Mouse (Mus musculus) hindbrain, embryonic 13.5 days (tissue): ENCODE results near the gene Slco3a1. TPM values are rescaled to one million over a fixed set of nuclear protein-coding genes. Genes with fewer than 3 reads are reported as not detected.

Experiments
- ATAC-seq: fragments of 200-750 bp; cut with Nextera tagmentation; 2 replicates; pipeline ENCODE4 v1.8.0; 2017; ENCODE audit warnings: moderate TSS enrichment; ENCODE audit not compliant: low FRiP score
- H3K27ac ChIP-seq: fragments of 300-500 bp; sonication (generic); 2 replicates; pipeline ENCODE4 v1.5.1; 2015; ENCODE audit warnings: inconsistent platforms, mild to moderate bottlenecking, moderate library complexity
- H3K27me3 ChIP-seq: fragments of 300-500 bp; sonication (generic); 2 replicates; pipeline ENCODE4 v1.6.1; 2015; ENCODE audit warnings: mild to moderate bottlenecking, inconsistent platforms
- H3K36me3 ChIP-seq: fragments of 300-500 bp; sonication (generic); 2 replicates; pipeline ENCODE4 v1.6.1; 2015; ENCODE audit warnings: mild to moderate bottlenecking, inconsistent platforms
- H3K4me1 ChIP-seq: fragments of 300-500 bp; sonication (generic); replicated peaks from 2 replicates; pipeline ENCODE4 v1.6.1; 2015; ENCODE audit warnings: inconsistent platforms
- H3K4me2 ChIP-seq: fragments of 300-500 bp; sonication (generic); 2 replicates; pipeline ENCODE4 v1.6.1; 2015; ENCODE audit warnings: inconsistent platforms, mild to moderate bottlenecking, moderate library complexity
- H3K4me3 ChIP-seq: fragments of 300-500 bp; sonication (generic); 2 replicates; pipeline ENCODE4 v1.5.1; 2015; ENCODE audit warnings: mild to moderate bottlenecking, inconsistent platforms
- H3K9ac ChIP-seq: fragments of 300-500 bp; sonication (generic); 2 replicates; pipeline ENCODE4 v1.6.1; 2015; ENCODE audit warnings: mild to moderate bottlenecking, inconsistent platforms
- H3K9me3 ChIP-seq: fragments of 300-500 bp; sonication (generic); 2 replicates; pipeline ENCODE4 v1.6.1; 2016; ENCODE audit warnings: inconsistent platforms
- WGBS: fragments of 180-500 bp; shearing (Covaris S2); methylation state at CpG from one replicate; pipeline ENCODE4 v1.1.7; 2015; 5-methylcytosine and 5-hydroxymethylcytosine counted together
- polyA plus RNA-seq: library from polyadenylated mRNA; unstranded; fragments of >200 nt; fragmentation: Nextera tagmentation; extraction: Ambion mirVana; gene quantifications from 2 replicates; pipeline ENCODE4 v1.2.1, GENCODE M21; 2015

Gene Slco3a1
- polyA plus RNA-seq, 1 experiment from 2014 or later, result 18.4 TPM

DNA sequence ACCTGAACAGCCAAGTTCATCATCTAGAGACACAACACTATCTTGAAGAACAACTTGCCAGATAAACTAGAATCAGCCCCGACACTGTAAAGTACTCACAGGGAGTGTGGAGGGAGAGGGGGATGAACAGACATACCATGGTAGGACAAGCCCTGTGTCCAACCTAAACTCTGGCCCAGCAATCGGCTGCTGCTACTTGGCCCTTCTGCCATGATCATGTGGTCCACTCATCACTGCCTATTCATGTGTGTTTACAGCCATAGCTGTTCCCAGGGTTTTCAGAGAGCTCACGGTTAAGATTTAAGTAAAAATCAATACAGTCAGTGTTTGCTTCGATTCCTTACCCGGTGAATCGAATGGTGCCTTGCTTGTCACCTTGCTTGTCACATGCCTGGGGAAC lies 7.9 kb downstream of the Slco3a1 start:
- Histone ChIP-seq H3K4me3 (no peak overlapping the region), H3K27me3 (peaks cover 1% of the 10 kb centered on the region), H3K4me2 (no peak overlapping the region), H3K27ac (no peak overlapping the region), H3K9ac (no peak overlapping the region), H3K4me1 (peaks cover 18% of the 10 kb centered on the region), H3K36me3 (no peaks in the 10 kb centered on the region), H3K9me3 (no peaks in the 10 kb centered on the region)
- ATAC-seq, result no peak
- 87% methylated on average over 6 of the region's 6 CpGs for WGBS

DNA sequence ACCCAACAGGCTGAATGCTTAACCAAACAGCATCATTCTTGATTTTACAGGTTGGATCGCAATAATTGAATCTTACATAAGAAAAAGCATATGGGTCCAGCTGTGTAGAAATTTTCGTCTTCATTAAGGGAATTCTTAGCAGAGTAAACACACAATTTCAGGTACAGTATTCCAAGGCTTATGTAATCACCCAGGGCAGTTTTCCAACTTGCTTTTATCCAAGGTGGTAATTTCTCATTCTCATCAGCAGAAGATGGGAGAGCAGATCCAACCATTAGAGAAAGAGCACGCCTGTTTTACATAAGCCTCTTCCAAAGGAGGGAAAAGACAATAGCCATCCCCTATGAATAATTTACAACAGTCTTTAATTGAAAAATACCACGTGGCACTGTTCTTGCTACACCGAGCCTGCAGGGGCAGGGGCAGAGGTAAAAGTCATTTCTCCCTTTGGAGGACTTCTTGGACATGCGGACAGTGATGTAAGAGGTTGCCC lies 9.0 kb downstream of the Slco3a1 start:
- Histone ChIP-seq H3K27me3 (no peaks in the 10 kb centered on the region), H3K4me1 (peaks cover 13% of the 10 kb centered on the region; the same call in 1 of the 2 replicates), H3K9me3 (no peaks in the 10 kb centered on the region), H3K4me3 (no peak overlapping the region), H3K9ac (no peak overlapping the region), H3K36me3 (no peaks in the 10 kb centered on the region), H3K4me2 (no peak overlapping the region), H3K27ac (no peak overlapping the region)
- WGBS, result 64% methylated on average over 6 of the region's 6 CpGs
- no peak for ATAC-seq

DNA sequence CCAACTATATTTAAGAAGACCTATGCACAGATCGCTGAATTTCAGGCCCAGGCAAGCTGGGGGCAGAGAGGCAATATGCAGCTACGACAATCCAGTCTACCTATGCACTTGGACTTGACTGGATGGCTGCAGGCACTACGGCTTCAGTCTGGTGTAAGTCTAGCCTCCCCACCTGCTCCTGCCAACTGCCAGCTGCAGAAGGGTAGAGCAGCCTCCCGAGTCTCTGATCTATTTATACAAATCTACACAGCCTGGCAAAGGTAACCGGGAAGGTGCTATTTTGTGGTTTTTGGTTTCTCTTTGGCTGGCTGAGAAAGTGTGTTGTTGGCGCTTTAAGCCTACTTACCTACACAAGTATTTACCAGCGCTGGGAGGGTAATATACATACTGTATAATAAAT lies 10.3 kb downstream of the Slco3a1 start:
- 84% methylated on average over 7 of the region's 7 CpGs for WGBS

DNA sequence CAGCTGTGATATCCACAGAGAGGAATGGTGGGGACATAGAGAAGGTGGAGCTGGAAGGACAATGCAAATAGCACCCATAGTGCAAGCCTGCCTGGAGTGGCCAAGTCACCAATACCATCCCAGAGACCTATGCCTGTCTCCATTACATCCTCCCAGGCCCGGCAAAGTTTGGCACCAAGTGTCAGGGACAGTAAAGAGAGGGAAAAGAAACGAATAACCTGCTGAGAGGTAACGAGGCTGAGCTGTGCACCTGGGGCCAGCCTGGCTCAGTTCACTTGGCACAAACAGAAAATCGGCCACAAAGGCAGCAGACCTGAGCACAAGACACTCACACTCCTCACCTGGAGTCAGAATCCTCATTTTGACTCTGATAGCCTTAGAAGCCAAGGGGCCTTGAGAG lies 12.6 kb downstream of the Slco3a1 start:
- no peaks in the 10 kb centered on the region for H3K27me3 ChIP-seq
- ATAC-seq, result no peak
- H3K27ac ChIP-seq, result no peak overlapping the region
- no peaks in the 10 kb centered on the region for H3K36me3 ChIP-seq
- H3K4me1 ChIP-seq, result 0 out of 2 replicates have a peak, but pooled peaks cover 4% of the 10 kb centered on the region
- H3K4me2 ChIP-seq, result no peak overlapping the region
- H3K9ac ChIP-seq, result no peak overlapping the region
- no peaks in the 10 kb centered on the region for H3K9me3 ChIP-seq
- no peak overlapping the region for H3K4me3 ChIP-seq
- WGBS, result 68% methylated on average over 4 of the region's 4 CpGs

More for the DNA sequence above, 10.3 kb downstream of the Slco3a1 start:
- H3K4me2 ChIP-seq, result no peak overlapping the region
- H3K27ac ChIP-seq, result no peak overlapping the region
- H3K4me3 ChIP-seq, result no peak overlapping the region
- no peak for ATAC-seq
- no peak overlapping the region for H3K9ac ChIP-seq
- H3K4me1 ChIP-seq, result 0 out of 2 replicates have a peak, but pooled peaks cover 4% of the 10 kb centered on the region
- H3K27me3 ChIP-seq, result no peaks in the 10 kb centered on the region
- no peaks in the 10 kb centered on the region for H3K36me3 ChIP-seq
- no peaks in the 10 kb centered on the region for H3K9me3 ChIP-seq

DNA sequence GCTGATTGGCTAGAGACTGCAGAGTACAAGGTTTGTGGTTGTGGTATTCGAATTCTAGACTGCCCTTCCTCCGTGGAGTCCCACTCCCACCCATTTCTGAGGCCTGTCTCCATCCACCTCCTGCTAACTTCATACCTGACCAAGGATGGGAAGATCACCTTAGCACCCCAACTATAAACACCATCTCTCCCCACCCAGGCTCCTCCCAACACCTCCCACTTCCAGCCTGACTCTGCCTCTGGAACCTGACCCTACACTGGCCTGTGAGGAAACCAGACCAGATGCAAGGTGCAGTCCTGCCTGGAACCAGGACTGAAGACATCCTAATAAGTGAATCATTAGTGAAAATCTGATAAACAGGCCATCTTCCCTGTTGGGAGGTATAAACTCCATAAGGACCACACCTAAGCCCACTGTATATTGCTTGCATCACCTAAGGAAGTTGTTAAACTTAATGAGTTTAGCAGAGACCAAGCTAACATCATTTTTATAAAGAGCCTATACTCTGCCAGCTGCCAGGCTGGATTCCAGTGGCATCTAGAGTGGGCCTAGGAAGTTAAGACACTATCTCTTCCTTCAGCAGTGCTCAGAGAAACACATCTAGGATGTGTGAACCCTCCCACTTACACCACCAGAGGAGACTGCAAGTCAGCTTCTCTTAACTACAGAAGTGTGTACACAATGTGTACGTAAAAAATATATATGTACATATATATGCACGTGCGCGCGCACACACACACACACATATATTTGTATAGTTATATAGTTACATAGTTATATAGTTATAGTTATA lies 13.5 kb downstream of the Slco3a1 start:
- no peak overlapping the region for H3K9ac ChIP-seq
- H3K4me2 ChIP-seq, result no peak overlapping the region
- H3K27ac ChIP-seq, result no peak overlapping the region
- no peaks in the 10 kb centered on the region for H3K36me3 ChIP-seq
- no peaks in the 10 kb centered on the region for H3K9me3 ChIP-seq
- no peak for ATAC-seq
- H3K4me1 ChIP-seq, result 0 out of 2 replicates have a peak, but pooled peaks cover 4% of the 10 kb centered on the region
- WGBS, result 92% methylated on average over 7 of the region's 7 CpGs
- H3K4me3 ChIP-seq, result no peak overlapping the region
- no peaks in the 10 kb centered on the region for H3K27me3 ChIP-seq

DNA sequence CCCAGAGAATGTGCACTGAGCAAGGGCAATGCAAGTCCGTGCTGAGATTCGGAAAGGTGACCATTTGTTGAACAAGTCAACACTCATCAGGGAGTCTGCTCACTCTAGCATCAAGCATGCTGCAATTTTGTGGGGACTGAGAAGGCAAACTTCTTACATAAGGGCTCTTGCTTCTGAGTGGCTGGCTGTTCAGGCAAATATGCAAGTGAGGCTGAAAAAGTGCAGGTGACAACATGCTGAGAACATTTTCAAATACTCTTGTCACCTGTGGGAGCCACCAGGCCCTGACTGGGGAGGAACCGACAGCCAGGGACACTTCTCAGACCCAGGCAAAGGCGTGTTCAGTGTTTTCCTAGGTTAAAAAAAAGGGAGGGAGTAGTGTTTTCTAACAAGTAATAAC lies 18.4 kb downstream of the Slco3a1 start:
- Histone ChIP-seq H3K27me3 (no peaks in the 10 kb centered on the region), H3K9ac (no peak overlapping the region), H3K4me1 (no peaks in the 10 kb centered on the region), H3K9me3 (no peaks in the 10 kb centered on the region), H3K36me3 (no peaks in the 10 kb centered on the region), H3K27ac (no peak overlapping the region), H3K4me2 (no peak overlapping the region), H3K4me3 (no peak overlapping the region)
- ATAC-seq, result no peak
- 87% methylated on average over 4 of the region's 4 CpGs for WGBS

DNA sequence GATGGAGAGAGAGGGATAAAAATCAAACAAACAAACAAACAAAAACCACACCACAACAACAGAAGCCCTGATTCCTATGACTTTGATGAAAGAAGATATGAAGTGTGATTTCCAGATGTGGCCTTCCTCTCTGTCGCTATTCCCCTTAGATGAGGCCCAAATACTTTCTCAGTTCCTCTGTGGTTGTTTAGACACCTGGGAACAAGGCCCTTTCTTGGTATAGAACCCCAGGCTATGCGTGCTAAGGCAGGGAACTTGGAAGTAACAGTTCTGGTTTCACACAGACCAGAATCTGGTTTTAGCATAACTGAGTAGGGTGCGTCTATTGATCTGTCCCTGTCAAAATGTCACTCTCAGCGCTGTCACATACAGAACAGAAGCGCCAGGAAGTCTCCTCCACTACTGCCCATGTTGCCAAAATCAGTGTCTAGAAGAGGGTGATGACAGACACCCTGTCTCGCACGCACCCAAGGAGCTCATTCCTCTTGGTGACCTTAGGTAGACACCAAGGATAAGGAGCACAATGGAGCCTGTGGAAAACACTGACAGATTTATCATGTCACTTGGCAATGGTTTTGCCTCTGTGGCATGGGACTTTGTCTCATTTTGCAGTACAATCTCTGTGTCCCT lies 23.0 kb downstream of the Slco3a1 start:
- ATAC-seq, result no peak
- no peaks in the 10 kb centered on the region for H3K27me3 ChIP-seq
- H3K4me3 ChIP-seq, result no peak overlapping the region
- H3K9me3 ChIP-seq, result no peaks in the 10 kb centered on the region
- 91% methylated on average over 7 of the region's 7 CpGs for WGBS
- no peak overlapping the region for H3K4me2 ChIP-seq
- H3K4me1 ChIP-seq, result 0 out of 2 replicates have a peak, but pooled peaks cover 4% of the 10 kb centered on the region
- H3K27ac ChIP-seq, result no peak overlapping the region
- H3K9ac ChIP-seq, result no peak overlapping the region
- H3K36me3 ChIP-seq, result no peaks in the 10 kb centered on the region

DNA sequence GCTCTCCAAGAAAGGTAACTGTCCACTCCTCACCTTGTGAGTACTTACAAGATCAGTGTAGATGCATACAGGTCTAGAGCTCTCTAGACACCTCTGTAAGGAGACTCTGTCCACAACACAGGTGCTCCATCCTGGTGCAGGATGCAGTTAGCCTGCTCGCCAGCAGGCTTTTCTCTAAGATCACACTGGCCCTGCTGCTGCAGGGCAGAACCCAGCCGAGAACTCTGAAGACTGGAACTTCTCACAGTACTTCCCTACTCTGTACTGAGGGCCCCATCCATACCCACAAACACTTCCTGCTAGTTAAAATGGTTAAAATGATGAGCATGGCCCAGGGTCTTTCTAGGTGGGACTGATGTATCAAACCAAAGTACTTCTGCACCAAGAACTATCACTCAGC lies 24.7 kb downstream of the Slco3a1 start:
- ATAC-seq, result no peak
- H3K27ac ChIP-seq, result no peak overlapping the region

DNA sequence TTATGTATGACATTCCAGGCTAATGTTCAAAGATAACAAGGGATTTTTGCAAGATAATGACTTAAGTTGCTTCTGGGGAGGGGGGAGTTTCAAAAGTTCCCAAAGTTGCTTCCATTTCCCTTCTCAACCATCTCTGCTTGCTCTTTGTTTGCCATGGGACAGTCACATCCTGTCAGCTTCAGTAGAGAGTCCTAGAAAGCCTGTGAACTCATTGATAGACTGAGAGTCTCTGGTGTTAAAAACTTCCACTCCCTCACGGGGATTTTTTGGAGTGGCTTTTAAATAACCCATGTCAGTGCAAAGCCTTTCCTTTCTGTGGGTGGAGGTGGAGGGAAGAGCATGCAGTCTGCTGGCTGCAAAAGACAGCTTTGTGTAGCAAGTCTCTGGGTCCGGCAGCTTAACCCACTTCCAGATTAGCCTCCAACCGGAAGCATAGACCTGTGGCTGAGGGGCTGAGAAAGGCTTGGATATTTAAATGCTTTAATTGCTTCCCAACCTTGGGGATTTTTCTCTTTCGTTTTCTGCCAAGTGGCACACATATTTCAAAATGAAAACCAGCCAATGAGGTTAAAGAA lies 25.3 kb downstream of the Slco3a1 start:
- no peaks in the 10 kb centered on the region for H3K36me3 ChIP-seq
- no peak overlapping the region for H3K27ac ChIP-seq
- ATAC-seq, result no peak
- H3K4me3 ChIP-seq, result no peak overlapping the region
- no peak overlapping the region for H3K4me2 ChIP-seq
- H3K9me3 ChIP-seq, result no peaks in the 10 kb centered on the region
- H3K27me3 ChIP-seq, result no peaks in the 10 kb centered on the region
- 68% methylated on average over 4 of the region's 4 CpGs for WGBS
- 0 out of 2 replicates have a peak, but pooled peaks cover 8% of the 10 kb centered on the region for H3K4me1 ChIP-seq
- H3K9ac ChIP-seq, result no peak overlapping the region

More for the DNA sequence above, 24.7 kb downstream of the Slco3a1 start:
- Histone ChIP-seq H3K4me2 (no peak overlapping the region), H3K4me1 (0 out of 2 replicates have a peak, but pooled peaks cover 4% of the 10 kb centered on the region), H3K9ac (no peak overlapping the region), H3K4me3 (no peak overlapping the region), H3K27me3 (no peaks in the 10 kb centered on the region), H3K36me3 (no peaks in the 10 kb centered on the region), H3K9me3 (no peaks in the 10 kb centered on the region)
- WGBS, result 80% methylated on average over 2 of the region's 2 CpGs

DNA sequence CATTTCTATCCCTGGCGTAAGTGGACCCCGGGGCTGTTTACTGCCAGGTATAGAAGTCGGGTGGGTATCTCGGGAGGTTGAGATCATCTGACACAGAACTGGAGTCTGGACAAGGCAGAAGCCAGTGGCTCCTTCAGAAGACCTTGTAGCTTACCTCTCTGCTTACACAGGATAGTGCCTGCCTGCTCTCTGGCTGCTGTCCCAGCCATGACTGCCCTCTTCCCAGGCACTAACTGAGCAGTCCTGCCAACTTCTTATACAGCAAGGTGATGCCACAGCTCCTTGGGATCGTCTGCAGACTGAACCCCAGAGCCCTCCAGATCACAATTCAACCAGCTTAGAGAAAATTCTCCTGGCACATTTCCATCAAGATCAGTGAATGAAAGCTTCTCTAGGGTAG lies 26.4 kb downstream of the Slco3a1 start:
- no peak overlapping the region for H3K4me3 ChIP-seq
- no peak overlapping the region for H3K9ac ChIP-seq
- H3K27me3 ChIP-seq, result no peaks in the 10 kb centered on the region
- no peak for ATAC-seq
- H3K4me2 ChIP-seq, result no peak overlapping the region
- WGBS, result 92% methylated on average over 5 of the region's 5 CpGs
- H3K4me1 ChIP-seq, result peaks cover 9% of the 10 kb centered on the region
- H3K9me3 ChIP-seq, result no peaks in the 10 kb centered on the region
- H3K27ac ChIP-seq, result no peak overlapping the region
- H3K36me3 ChIP-seq, result no peaks in the 10 kb centered on the region

DNA sequence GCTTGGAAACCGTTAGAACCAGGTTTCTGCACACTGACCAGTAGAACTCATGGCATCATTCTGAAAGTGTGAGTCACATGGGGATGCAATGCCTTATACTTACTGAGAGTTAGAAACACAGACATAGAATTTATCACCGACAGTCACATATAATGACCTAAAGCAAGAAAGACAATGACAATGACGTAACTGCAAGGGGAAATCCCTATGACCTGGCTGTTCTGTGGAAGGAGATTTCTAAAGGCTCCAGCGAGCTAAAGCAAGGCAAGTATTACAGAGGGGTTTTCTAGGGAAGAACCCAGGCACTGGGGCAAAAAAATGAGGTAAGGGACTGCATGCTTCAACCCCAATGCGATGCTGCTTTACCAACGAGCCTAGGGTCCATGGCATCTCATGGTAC lies 26.9 kb downstream of the Slco3a1 start:
- Histone ChIP-seq H3K27ac (no peak overlapping the region), H3K4me2 (no peak overlapping the region), H3K9ac (no peak overlapping the region), H3K27me3 (no peaks in the 10 kb centered on the region), H3K36me3 (no peaks in the 10 kb centered on the region), H3K4me3 (no peak overlapping the region), H3K4me1 (peaks cover 14% of the 10 kb centered on the region), H3K9me3 (no peaks in the 10 kb centered on the region)
- no peak for ATAC-seq
- WGBS, result 79% methylated on average over 6 of the region's 6 CpGs

DNA sequence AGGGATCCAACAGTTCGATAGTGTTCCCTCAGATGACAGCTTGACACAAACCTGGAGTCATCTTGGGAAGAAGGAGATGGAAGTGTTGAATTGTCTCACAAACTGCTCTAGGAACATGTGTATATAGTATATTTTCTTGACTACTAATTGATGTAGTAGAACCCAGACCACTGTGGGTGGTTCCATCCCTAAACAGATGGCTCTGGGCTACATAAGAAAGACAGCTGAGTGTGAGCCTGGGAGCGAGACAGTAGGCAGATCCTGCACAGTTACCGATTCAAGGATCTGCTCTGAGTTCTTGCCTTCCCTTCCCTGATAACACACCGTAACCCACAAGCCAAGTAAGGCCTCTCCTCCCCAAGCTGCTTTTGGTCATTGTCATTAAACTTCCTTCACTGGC lies 28.6 kb downstream of the Slco3a1 start:
- peaks cover 19% of the 10 kb centered on the region for H3K4me1 ChIP-seq
- H3K4me3 ChIP-seq, result no peak overlapping the region
- H3K9ac ChIP-seq, result no peak overlapping the region
- no peak for ATAC-seq
- no peak overlapping the region for H3K27ac ChIP-seq
- H3K36me3 ChIP-seq, result no peaks in the 10 kb centered on the region
- WGBS, result 87% methylated on average over 4 of the region's 4 CpGs
- H3K4me2 ChIP-seq, result no peak overlapping the region
- H3K9me3 ChIP-seq, result no peaks in the 10 kb centered on the region
- H3K27me3 ChIP-seq, result 0 out of 2 replicates have a peak, but pooled peaks cover 7% of the 10 kb centered on the region
